Mouse (Mus musculus) bone marrow macrophage, adult 2 months (primary cell): ENCODE data around the gene Rassf2.

Experiments
- CTCF ChIP-seq: IDR thresholded peaks from 2 replicates; pipeline ENCODE4 v1.5.1; 2012; ENCODE audit warnings: low read depth, mild to moderate bottlenecking, low read length, moderate library complexity
- POLR2A ChIP-seq: IDR thresholded peaks from 2 replicates; pipeline ENCODE4 v1.6.1; 2012; ENCODE audit warnings: mild to moderate bottlenecking, low read depth, low read length, borderline replicate concordance

- TF ChIP-seq CTCF: no peak
- no peak for TF ChIP-seq POLR2A
Measured at GRCm38 (mm10) chr2:132008186-132008585, 21.9 kb downstream of the Rassf2 start.
